23 mouse cellular contexts compared by ENCODE assay signal in genomic region chr1:175677459-175677858, GRCm38 (mm10). TPM values are rescaled to one million over a fixed set of nuclear protein-coding genes. Genes with fewer than 3 reads are reported as not detected.
"Had no signal": no experiment of that assay in that cellular context is flagged by ENCODE, and none has a peak within 500 bp of the region (broad histone marks: within the 10 kb centered on the region; RNA-seq: fewer than 3 reads in every experiment).

No protein-coding gene starts in this region.

- H3K9me3 ChIP-seq: midbrain, embryonic 10.5 days; midbrain, embryonic 12.5 days; neural tube, embryonic 13.5 days; neural tube, embryonic 15.5 days; stomach, embryonic 15.5 days had no signal

- H3K9ac ChIP-seq: lung, embryonic 14.5 days; midbrain, embryonic 12.5 days; neural tube, embryonic 13.5 days; neural tube, embryonic 15.5 days; stomach, embryonic 15.5 days had no signal

- H3K4me1 ChIP-seq: midbrain, embryonic 10.5 days; midbrain, embryonic 12.5 days; neural tube, embryonic 13.5 days; neural tube, embryonic 15.5 days; stomach, embryonic 15.5 days had no signal

- H3K4me2 ChIP-seq: lung, embryonic 14.5 days; midbrain, embryonic 12.5 days; neural tube, embryonic 13.5 days; neural tube, embryonic 15.5 days; stomach, embryonic 15.5 days had no signal

- H3K27me3 ChIP-seq: midbrain, embryonic 12.5 days; neural tube, embryonic 13.5 days; neural tube, embryonic 15.5 days; stomach, embryonic 15.5 days had no signal

- ATAC-seq: midbrain, embryonic 16.5 days had no signal

- DNase-seq: lung, adult 18-20 months; lung, embryonic 14.5 days; lung, postnatal 10 days; lung, postnatal 4 days; midbrain, embryonic 14.5 days; retina, postnatal 1 day; right cerebral cortex, adult 18-20 months; right cerebral cortex, postnatal 25 days; thymus, adult 18-20 months; thymus, postnatal 14 days; thymus, postnatal 36 days had no signal

- H3K4me3 ChIP-seq: midbrain, embryonic 10.5 days; midbrain, embryonic 12.5 days; myocyte; neural tube, embryonic 13.5 days; neural tube, embryonic 15.5 days; stomach, embryonic 15.5 days had no signal

- H3K36me3 ChIP-seq: neural tube, embryonic 13.5 days; neural tube, embryonic 15.5 days; stomach, embryonic 15.5 days had no signal

- H3K27ac ChIP-seq: midbrain, embryonic 10.5 days; midbrain, embryonic 12.5 days; neural tube, embryonic 13.5 days; neural tube, embryonic 15.5 days; stomach, embryonic 15.5 days had no signal

RNA-seq across cellular contexts. Expression of gene Wdr64, which starts 20.9 kb away (rescaled TPM):
- polyA plus RNA-seq: liver, embryonic 16.5 days; lung, embryonic 14.5 days; lung, embryonic 16.5 days; midbrain, embryonic 10.5 days; midbrain, embryonic 12.5 days; midbrain, embryonic 14.5 days; midbrain, embryonic 16.5 days; myocyte; neural tube, embryonic 11.5 days; neural tube, embryonic 13.5 days; neural tube, embryonic 15.5 days; spleen, adult 2 months; stomach, embryonic 15.5 days; thymus, postnatal 0 days had no signal

RNA-seq across cellular contexts. Expression of gene Kmo, which starts 57.3 kb away (rescaled TPM):
- polyA plus RNA-seq: midbrain, embryonic 14.5 days; midbrain, embryonic 16.5 days; myocyte had no signal
